Mouse (Mus musculus) bone marrow, adult 2 months (tissue): Measurements from ENCODE around the gene Ftl1-ps1.

ENCODE experiments used
- CTCF ChIP-seq: fragments of 200-500 bp; IDR thresholded peaks from 2 replicates; pipeline ENCODE4 v1.5.1; 2011; ENCODE audit warnings: low read length, control low read depth; ENCODE audit not compliant: control insufficient read depth, insufficient read depth
- POLR2A ChIP-seq: fragments of 200-500 bp; IDR thresholded peaks from 2 replicates; pipeline ENCODE4 v1.6.1; 2011; ENCODE audit warnings: low read depth, mild to moderate bottlenecking, control low read depth, low read length, borderline replicate concordance; ENCODE audit not compliant: control insufficient read depth

DNA sequence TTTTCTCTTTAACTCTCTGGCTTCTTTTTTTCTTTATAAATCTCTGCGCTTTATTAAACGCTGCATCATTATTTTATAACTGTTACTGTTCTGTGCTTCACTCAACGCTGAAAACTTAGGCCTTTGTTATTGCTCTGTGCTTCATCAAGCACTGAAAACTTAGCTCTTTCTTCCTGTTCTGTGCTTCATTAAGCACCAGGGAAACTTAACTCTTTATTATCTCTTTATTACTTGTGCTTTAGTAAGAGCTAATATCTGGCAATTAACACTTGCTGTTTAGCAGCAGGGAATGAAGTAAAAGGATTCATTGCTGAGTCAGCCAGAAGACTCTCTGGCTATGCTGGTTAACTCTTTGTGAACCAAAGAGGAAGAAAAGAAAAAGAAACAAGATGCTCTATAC is 17.2 kb upstream of the Ftl1-ps1 start:
- TF ChIP-seq POLR2A, result no peak
- no peak for TF ChIP-seq CTCF
